ENCODE assay signal across 13 mouse cellular contexts in genomic region chr3:102460528-102460927, GRCm38 (mm10).
"Had no signal": no experiment of that assay in that cellular context is flagged by ENCODE, and none has a peak within 500 bp of the region (broad histone marks: within the 10 kb centered on the region; RNA-seq: fewer than 3 reads in every experiment).

No protein-coding gene starts in this region.

- H3K27me3 ChIP-seq: midbrain, embryonic 12.5 days; neural tube, embryonic 13.5 days; stomach, embryonic 15.5 days had no signal

- H3K36me3 ChIP-seq: midbrain, embryonic 12.5 days; neural tube, embryonic 13.5 days; stomach, embryonic 15.5 days had no signal

- H3K9ac ChIP-seq: liver, embryonic 14.5 days; midbrain, embryonic 12.5 days; neural tube, embryonic 13.5 days; stomach, embryonic 15.5 days had no signal

- H3K27ac ChIP-seq: hindbrain, postnatal 0 days; kidney, postnatal 0 days; liver, embryonic 14.5 days; midbrain, embryonic 12.5 days; neural tube, embryonic 13.5 days; stomach, embryonic 15.5 days had no signal

- ATAC-seq: hindbrain, postnatal 0 days; midbrain, embryonic 16.5 days had no signal

- H3K4me2 ChIP-seq: midbrain, embryonic 12.5 days; neural tube, embryonic 13.5 days; stomach, embryonic 15.5 days had no signal

- H3K9me3 ChIP-seq: midbrain, embryonic 12.5 days; neural tube, embryonic 13.5 days; stomach, embryonic 15.5 days had no signal

- DNase-seq: kidney, adult 11 months; layer of hippocampus, adult 9-11 months; layer of hippocampus, postnatal 36 days; liver; lung, postnatal 10 days; right cerebral cortex, postnatal 14 days had no signal

- H3K4me3 ChIP-seq: midbrain, embryonic 12.5 days; neural tube, embryonic 13.5 days; stomach, embryonic 15.5 days had no signal

- H3K4me1 ChIP-seq: midbrain, embryonic 12.5 days; neural tube, embryonic 13.5 days had no signal
